Mouse (Mus musculus): ENCODE data around the gene Dcun1d4. TPM values are rescaled to one million over a fixed set of nuclear protein-coding genes. Genes with fewer than 3 reads are reported as not detected.
"Not testable (repeated sequence)": the region's sequence is repeated elsewhere in the genome, so short reads cannot be mapped to it uniquely, and the experiment has no call there.

Gene Dcun1d4
- polyA plus RNA-seq, 1 experiment from 2014 or later: 69.6 TPM

- H3K4me2 ChIP-seq: no peak overlapping the region
- ATAC-seq (ENCODE audit: low FRiP score) (no peak), DNase-seq (ENCODE audit: low spot score, missing footprints) (no peak)
- no peaks in the 10 kb centered on the region for H3K9me3 ChIP-seq (ENCODE audit: control insufficient read depth, low read length)
- H3K27ac ChIP-seq (ENCODE audit: low read depth, low read length): no peak overlapping the region
- no peaks in the 10 kb centered on the region; the same call in 1 of the 2 replicates for H3K4me1 ChIP-seq (ENCODE audit: control insufficient read depth, insufficient read depth, low read length)
- H3K36me3 ChIP-seq (ENCODE audit: control insufficient read depth, insufficient read depth, low read length): no peaks in the 10 kb centered on the region
- H3K9ac ChIP-seq (ENCODE audit: low read length): no peak overlapping the region
- WGBS: 92% methylated on average over 6 of the region's 6 CpGs
- no peak overlapping the region for H3K4me3 ChIP-seq (ENCODE audit: low read depth, low read length)
- H3K27me3 ChIP-seq (ENCODE audit: control insufficient read depth, insufficient read depth, low read length): no peaks in the 10 kb centered on the region
These were observed 90.8 kb downstream of the Dcun1d4 start for GRCm38 (mm10) chr5:73571395-73572156.

GRCm38 (mm10) chr5:73572846-73573245 lies 92.0 kb downstream of the Dcun1d4 start:
- 94% methylated on average over 2 of the region's 2 CpGs for WGBS
- no peaks in the 10 kb centered on the region for H3K36me3 ChIP-seq (ENCODE audit: control insufficient read depth, insufficient read depth, low read length)
- H3K4me3 ChIP-seq (ENCODE audit: low read depth, low read length): no peak overlapping the region
- no peaks in the 10 kb centered on the region for H3K27me3 ChIP-seq (ENCODE audit: control insufficient read depth, insufficient read depth, low read length)
- H3K27ac ChIP-seq (ENCODE audit: low read depth, low read length): no peak overlapping the region
- no peak for ATAC-seq (ENCODE audit: low FRiP score)
- H3K4me1 ChIP-seq (ENCODE audit: control insufficient read depth, insufficient read depth, low read length): no peaks in the 10 kb centered on the region; the same call in 1 of the 2 replicates
- no peak overlapping the region for H3K4me2 ChIP-seq
- H3K9me3 ChIP-seq (ENCODE audit: control insufficient read depth, low read length): no peaks in the 10 kb centered on the region
- no peak overlapping the region for H3K9ac ChIP-seq (ENCODE audit: low read length)
- DNase-seq (ENCODE audit: low spot score, missing footprints): peak; percentile 74

- ATAC-seq (ENCODE audit: low FRiP score) (no peak), DNase-seq (ENCODE audit: low spot score, missing footprints) (peak; percentile 12)
- H3K27ac ChIP-seq (ENCODE audit: low read depth, low read length): no peak overlapping the region
- no peak overlapping the region for H3K9ac ChIP-seq (ENCODE audit: low read length)
- no peak overlapping the region for H3K4me2 ChIP-seq
- H3K27me3 ChIP-seq (ENCODE audit: control insufficient read depth, insufficient read depth, low read length): no peaks in the 10 kb centered on the region
- no peaks in the 10 kb centered on the region for H3K36me3 ChIP-seq (ENCODE audit: control insufficient read depth, insufficient read depth, low read length)
- H3K4me1 ChIP-seq (ENCODE audit: control insufficient read depth, insufficient read depth, low read length): no peaks in the 10 kb centered on the region; the same call in 1 of the 2 replicates
- H3K4me3 ChIP-seq (ENCODE audit: low read depth, low read length): no peak overlapping the region
- WGBS: 86% methylated on average over 7 of the region's 7 CpGs
- H3K9me3 ChIP-seq (ENCODE audit: control insufficient read depth, low read length): no peaks in the 10 kb centered on the region
These were observed 93.0 kb downstream of the Dcun1d4 start for GRCm38 (mm10) chr5:73573789-73574188.

- WGBS: 87% methylated on average over 4 of the region's 4 CpGs
- peak; percentile 56 for DNase-seq (ENCODE audit: low spot score, missing footprints)
- no peak overlapping the region for H3K4me2 ChIP-seq
- no peak for ATAC-seq (ENCODE audit: low FRiP score)
- no peak overlapping the region for H3K4me3 ChIP-seq (ENCODE audit: low read depth, low read length)
- no peak overlapping the region for H3K9ac ChIP-seq (ENCODE audit: low read length)
- H3K9me3 ChIP-seq (ENCODE audit: control insufficient read depth, low read length): no peaks in the 10 kb centered on the region
- H3K36me3 ChIP-seq (ENCODE audit: control insufficient read depth, insufficient read depth, low read length): no peaks in the 10 kb centered on the region
- no peaks in the 10 kb centered on the region for H3K27me3 ChIP-seq (ENCODE audit: control insufficient read depth, insufficient read depth, low read length)
- H3K4me1 ChIP-seq (ENCODE audit: control insufficient read depth, insufficient read depth, low read length): no peaks in the 10 kb centered on the region; the same call in 1 of the 2 replicates
- no peak overlapping the region for H3K27ac ChIP-seq (ENCODE audit: low read depth, low read length)
These were observed 93.8 kb downstream of the Dcun1d4 start for GRCm38 (mm10) chr5:73574616-73575015.

GRCm38 (mm10) chr5:73576708-73577107 lies 95.9 kb downstream of the Dcun1d4 start:
- Histone ChIP-seq H3K4me2 (no peak overlapping the region), H3K9ac (ENCODE audit: low read length) (no peak overlapping the region), H3K4me3 (ENCODE audit: low read depth, low read length) (no peak overlapping the region), H3K27ac (ENCODE audit: low read depth, low read length) (no peak overlapping the region), H3K27me3 (ENCODE audit: control insufficient read depth, insufficient read depth, low read length) (no peaks in the 10 kb centered on the region), H3K9me3 (ENCODE audit: control insufficient read depth, low read length) (no peaks in the 10 kb centered on the region), H3K4me1 (ENCODE audit: control insufficient read depth, insufficient read depth, low read length) (no peaks in the 10 kb centered on the region; the same call in 1 of the 2 replicates), H3K36me3 (ENCODE audit: control insufficient read depth, insufficient read depth, low read length) (no peaks in the 10 kb centered on the region)
- no peak for ATAC-seq (ENCODE audit: low FRiP score)
- DNase-seq (ENCODE audit: low spot score, missing footprints): no peak
- 73% methylated on average over 7 of the region's 7 CpGs for WGBS

- Histone ChIP-seq H3K27me3 (ENCODE audit: control insufficient read depth, insufficient read depth, low read length) (no peaks in the 10 kb centered on the region), H3K4me1 (ENCODE audit: control insufficient read depth, insufficient read depth, low read length) (no peaks in the 10 kb centered on the region; the same call in 1 of the 2 replicates), H3K4me3 (ENCODE audit: low read depth, low read length) (no peak overlapping the region), H3K9me3 (ENCODE audit: control insufficient read depth, low read length) (no peaks in the 10 kb centered on the region), H3K4me2 (no peak overlapping the region), H3K27ac (ENCODE audit: low read depth, low read length) (no peak overlapping the region), H3K36me3 (ENCODE audit: control insufficient read depth, insufficient read depth, low read length) (no peaks in the 10 kb centered on the region), H3K9ac (ENCODE audit: low read length) (no peak overlapping the region)
- no peak for ATAC-seq (ENCODE audit: low FRiP score)
- DNase-seq (ENCODE audit: low spot score, missing footprints): peak; percentile 17
- 76% methylated on average over 3 of the region's 3 CpGs for WGBS
These were observed 97.3 kb downstream of the Dcun1d4 start for GRCm38 (mm10) chr5:73578131-73578530.

GRCm38 (mm10) chr5:73584011-73584410 lies 103.2 kb downstream of the Dcun1d4 start:
- H3K36me3 ChIP-seq (ENCODE audit: control insufficient read depth, insufficient read depth, low read length); ATAC-seq (ENCODE audit: low FRiP score); H3K9ac ChIP-seq (ENCODE audit: low read length); H3K9me3 ChIP-seq (ENCODE audit: control insufficient read depth, low read length); H3K4me1 ChIP-seq (ENCODE audit: control insufficient read depth, insufficient read depth, low read length); H3K27me3 ChIP-seq (ENCODE audit: control insufficient read depth, insufficient read depth, low read length); H3K27ac ChIP-seq (ENCODE audit: low read depth, low read length); H3K4me2 ChIP-seq; H3K4me3 ChIP-seq (ENCODE audit: low read depth, low read length): not testable (repeated sequence)
- DNase-seq (ENCODE audit: low spot score, missing footprints): peak; percentile 60
- WGBS: 91% methylated on average over 6 of the region's 6 CpGs

- Histone ChIP-seq H3K9ac (ENCODE audit: low read length) (0 out of 2 replicates have a peak overlapping the region, but pooled peaks have one; percentile 6), H3K4me3 (ENCODE audit: low read depth, low read length) (no peak overlapping the region), H3K27me3 (ENCODE audit: control insufficient read depth, insufficient read depth, low read length) (no peaks in the 10 kb centered on the region), H3K36me3 (ENCODE audit: control insufficient read depth, insufficient read depth, low read length) (no peaks in the 10 kb centered on the region), H3K9me3 (ENCODE audit: control insufficient read depth, low read length) (no peaks in the 10 kb centered on the region), H3K4me2 (no peak overlapping the region), H3K27ac (ENCODE audit: low read depth, low read length) (no peak overlapping the region), H3K4me1 (ENCODE audit: control insufficient read depth, insufficient read depth, low read length) (no peaks in the 10 kb centered on the region)
- DNase-seq (ENCODE audit: low spot score, missing footprints): peak; percentile 83
- no peak for ATAC-seq (ENCODE audit: low FRiP score)
- WGBS: 35% methylated on average over 7 of the region's 7 CpGs
These were observed 104.7 kb downstream of the Dcun1d4 start for GRCm38 (mm10) chr5:73585212-73586115.

- Histone ChIP-seq H3K27me3 (ENCODE audit: control insufficient read depth, insufficient read depth, low read length) (no peaks in the 10 kb centered on the region), H3K9me3 (ENCODE audit: control insufficient read depth, low read length) (no peaks in the 10 kb centered on the region), H3K9ac (ENCODE audit: low read length) (no peak overlapping the region), H3K27ac (ENCODE audit: low read depth, low read length) (no peak overlapping the region), H3K4me2 (no peak overlapping the region), H3K36me3 (ENCODE audit: control insufficient read depth, insufficient read depth, low read length) (no peaks in the 10 kb centered on the region), H3K4me3 (ENCODE audit: low read depth, low read length) (no peak overlapping the region), H3K4me1 (ENCODE audit: control insufficient read depth, insufficient read depth, low read length) (no peaks in the 10 kb centered on the region)
- ATAC-seq (ENCODE audit: low FRiP score) (no peak), DNase-seq (ENCODE audit: low spot score, missing footprints) (peak; percentile 69)
- 82% methylated on average over 4 of the region's 4 CpGs for WGBS
These were observed 105.8 kb downstream of the Dcun1d4 start for GRCm38 (mm10) chr5:73586597-73586996.

All from midbrain, embryonic 11.5 days (tissue).